Mouse (Mus musculus) heart, embryonic 11.5 days (tissue): ENCODE measurements at regions not wholly inside any gene's neighbourhood (a gene's known extent, or its start where the extent isn't known, plus 50 kb on each side); places are given as distances from the start of the nearest gene placed in this dataset.

ENCODE experiments used
- ATAC-seq: fragments of 200-750 bp; cut with Nextera tagmentation; replicated peaks from 2 replicates; pipeline ENCODE4 v1.8.0; 2017; ENCODE audit warnings: moderate library complexity; ENCODE audit not compliant: insufficient number of reproducible peaks, low FRiP score, low TSS enrichment
- H3K27ac ChIP-seq: fragments of 300-500 bp; sonication (generic); 2 replicates; pipeline ENCODE4 v1.5.1; 2014; ENCODE audit warnings: mild to moderate bottlenecking, low read depth, low read length
- H3K27me3 ChIP-seq: fragments of 300-500 bp; sonication (generic); 2 replicates; pipeline ENCODE4 v1.6.1; 2014; ENCODE audit warnings: mild to moderate bottlenecking, low read length, mixed read lengths; ENCODE audit not compliant: control insufficient read depth, insufficient read depth
- H3K36me3 ChIP-seq: fragments of 300-500 bp; sonication (generic); 2 replicates; pipeline ENCODE4 v1.6.1; 2014; ENCODE audit warnings: mild to moderate bottlenecking, low read length, moderate library complexity, mixed read lengths; ENCODE audit not compliant: control insufficient read depth, insufficient read depth
- H3K4me1 ChIP-seq: fragments of 300-500 bp; sonication (generic); 2 replicates; pipeline ENCODE4 v1.6.1; 2014; ENCODE audit warnings: low read length; ENCODE audit not compliant: control insufficient read depth, insufficient read depth
- H3K4me2 ChIP-seq: fragments of 300-500 bp; sonication (generic); 2 replicates; pipeline ENCODE4 v1.6.1; 2014; ENCODE audit warnings: mild to moderate bottlenecking, moderate library complexity
- H3K4me3 ChIP-seq: fragments of 300-500 bp; sonication (generic); 2 replicates; pipeline ENCODE4 v1.5.1; 2014; ENCODE audit warnings: low read depth, low read length
- H3K9ac ChIP-seq: fragments of 300-500 bp; sonication (generic); 2 replicates; pipeline ENCODE4 v1.6.1; 2014; ENCODE audit warnings: mild to moderate bottlenecking, low read depth, low read length, moderate library complexity
- H3K9me3 ChIP-seq: fragments of 300-500 bp; sonication (generic); replicated peaks from 2 replicates; pipeline ENCODE4 v1.6.1; 2016; ENCODE audit warnings: low read length; ENCODE audit not compliant: control insufficient read depth
- WGBS: fragments of 180-500 bp; shearing (Covaris S2); extraction: QIAGEN DNeasy Blood & Tissue Kit; methylation state at CpG from one replicate; pipeline ENCODE4 v1.1.7; 2014; ENCODE audit not compliant: insufficient replicate concordance; 5-methylcytosine and 5-hydroxymethylcytosine counted together

GRCm38 (mm10) chr10:56893210-56893705 is 516.1 kb downstream of the Gja1 start:
- Histone ChIP-seq H3K9me3 (no peaks in the 10 kb centered on the region), H3K4me1 (no peaks in the 10 kb centered on the region), H3K27me3 (no peaks in the 10 kb centered on the region), H3K4me2 (no peak overlapping the region), H3K9ac (no peak overlapping the region), H3K36me3 (no peaks in the 10 kb centered on the region), H3K4me3 (no peak overlapping the region), H3K27ac (no peak overlapping the region)
- 68% methylated on average over 8 of the region's 8 CpGs for WGBS
- no peak for ATAC-seq

GRCm38 (mm10) chr10:56899640-56900274 is 522.6 kb downstream of the Gja1 start:
- Histone ChIP-seq H3K27ac (no peak overlapping the region), H3K4me2 (no peak overlapping the region), H3K9ac (no peak overlapping the region), H3K4me3 (no peak overlapping the region), H3K9me3 (no peaks in the 10 kb centered on the region), H3K27me3 (no peaks in the 10 kb centered on the region), H3K4me1 (no peaks in the 10 kb centered on the region), H3K36me3 (no peaks in the 10 kb centered on the region)
- ATAC-seq: no peak
- WGBS: 72% methylated on average over 5 of the region's 5 CpGs

- H3K27me3 ChIP-seq: no peaks in the 10 kb centered on the region
- no peak overlapping the region for H3K4me3 ChIP-seq
- H3K36me3 ChIP-seq: no peaks in the 10 kb centered on the region
- no peak overlapping the region for H3K9ac ChIP-seq
- H3K4me2 ChIP-seq: no peak overlapping the region
- no peak overlapping the region for H3K27ac ChIP-seq
- WGBS: 75% methylated on average over 6 of the region's 6 CpGs
- H3K9me3 ChIP-seq: no peaks in the 10 kb centered on the region
- no peaks in the 10 kb centered on the region for H3K4me1 ChIP-seq
- no peak for ATAC-seq
These were observed 523.8 kb downstream of the Gja1 start for GRCm38 (mm10) chr10:56900914-56901313.

- H3K9ac ChIP-seq: no peak overlapping the region
- ATAC-seq: no peak
- H3K4me3 ChIP-seq: no peak overlapping the region
- H3K4me1 ChIP-seq: 0 out of 2 replicates have a peak, but pooled peaks cover 4% of the 10 kb centered on the region
- no peak overlapping the region for H3K27ac ChIP-seq
- H3K4me2 ChIP-seq: no peak overlapping the region
- H3K36me3 ChIP-seq: no peaks in the 10 kb centered on the region
- no peaks in the 10 kb centered on the region for H3K27me3 ChIP-seq
- WGBS: 81% methylated on average over 1 of the region's 1 CpGs
- no peaks in the 10 kb centered on the region for H3K9me3 ChIP-seq
These were observed 535.6 kb downstream of the Gja1 start for GRCm38 (mm10) chr10:56912711-56913110.

GRCm38 (mm10) chr10:56914103-56914502 is 537.0 kb downstream of the Gja1 start:
- Histone ChIP-seq H3K4me1 (0 out of 2 replicates have a peak, but pooled peaks cover 4% of the 10 kb centered on the region), H3K36me3 (no peaks in the 10 kb centered on the region), H3K27ac (peak overlapping the region; percentile 16; the same call in 1 of the 2 replicates), H3K4me3 (no peak overlapping the region), H3K9me3 (no peaks in the 10 kb centered on the region), H3K9ac (no peak overlapping the region), H3K4me2 (no peak overlapping the region), H3K27me3 (no peaks in the 10 kb centered on the region)
- WGBS: 49% methylated on average over 5 of the region's 5 CpGs
- peak; percentile 55; the same call in 1 of the 2 replicates for ATAC-seq

GRCm38 (mm10) chr10:56918412-56918811 is 541.3 kb downstream of the Gja1 start:
- peaks cover 10% of the 10 kb centered on the region; the same call in 1 of the 2 replicates for H3K4me1 ChIP-seq
- 59% methylated on average over 5 of the region's 5 CpGs for WGBS
- no peak overlapping the region for H3K27ac ChIP-seq
- no peak for ATAC-seq
- no peak overlapping the region for H3K4me2 ChIP-seq
- no peak overlapping the region for H3K4me3 ChIP-seq
- H3K27me3 ChIP-seq: no peaks in the 10 kb centered on the region
- no peaks in the 10 kb centered on the region for H3K9me3 ChIP-seq
- H3K9ac ChIP-seq: no peak overlapping the region
- no peaks in the 10 kb centered on the region for H3K36me3 ChIP-seq

GRCm38 (mm10) chr10:56920711-56921672 is 543.9 kb downstream of the Gja1 start:
- 0 out of 2 replicates have a peak overlapping the region, but pooled peaks have one; percentile 4 for H3K27ac ChIP-seq
- H3K4me2 ChIP-seq: peak overlapping the region; percentile 49
- ATAC-seq: 0 out of 2 replicates have a peak, but pooled peaks have one; percentile 14
- 31% methylated on average over 20 of the region's 20 CpGs for WGBS
- H3K9ac ChIP-seq: no peak overlapping the region; the same call in 1 of the 2 replicates
- H3K36me3 ChIP-seq: no peaks in the 10 kb centered on the region
- no peak overlapping the region for H3K4me3 ChIP-seq
- no peaks in the 10 kb centered on the region for H3K27me3 ChIP-seq
- H3K4me1 ChIP-seq: peaks cover 6% of the 10 kb centered on the region; the same call in 1 of the 2 replicates
- no peaks in the 10 kb centered on the region for H3K9me3 ChIP-seq

GRCm38 (mm10) chr10:56935174-56935573 is 551.0 kb upstream of the Hsf2 start:
- H3K9ac ChIP-seq: no peak overlapping the region
- no peaks in the 10 kb centered on the region for H3K4me1 ChIP-seq
- no peaks in the 10 kb centered on the region for H3K9me3 ChIP-seq
- no peak overlapping the region for H3K27ac ChIP-seq
- WGBS: 87% methylated on average over 4 of the region's 4 CpGs
- H3K36me3 ChIP-seq: no peaks in the 10 kb centered on the region
- no peak for ATAC-seq
- no peak overlapping the region for H3K4me3 ChIP-seq
- no peaks in the 10 kb centered on the region for H3K27me3 ChIP-seq
- no peak overlapping the region for H3K4me2 ChIP-seq
